Mouse (Mus musculus): ENCODE measurements around the gene Ppp4r3b.

The Ppp4r3b gene

DNA sequence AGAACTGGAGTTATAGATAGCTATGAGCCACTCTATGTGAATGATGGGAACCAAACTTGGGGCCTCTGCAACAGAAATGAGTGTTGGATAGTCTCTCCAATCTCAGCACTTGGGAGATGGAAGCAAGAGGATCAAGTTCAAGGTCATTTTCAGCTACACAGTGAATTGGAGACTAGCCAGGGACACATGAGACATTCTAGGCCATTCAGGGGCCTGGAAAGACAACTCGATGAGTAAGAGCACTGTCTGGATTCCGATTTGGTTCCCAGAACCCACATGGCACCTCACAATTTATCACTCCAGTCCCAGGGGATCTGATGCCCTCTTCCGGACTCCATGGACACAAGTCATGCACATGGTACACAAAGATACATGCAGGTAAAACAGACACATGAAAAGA is 65.9 kb downstream of the Ppp4r3b start:
- DNase-seq, result no peak

DNA sequence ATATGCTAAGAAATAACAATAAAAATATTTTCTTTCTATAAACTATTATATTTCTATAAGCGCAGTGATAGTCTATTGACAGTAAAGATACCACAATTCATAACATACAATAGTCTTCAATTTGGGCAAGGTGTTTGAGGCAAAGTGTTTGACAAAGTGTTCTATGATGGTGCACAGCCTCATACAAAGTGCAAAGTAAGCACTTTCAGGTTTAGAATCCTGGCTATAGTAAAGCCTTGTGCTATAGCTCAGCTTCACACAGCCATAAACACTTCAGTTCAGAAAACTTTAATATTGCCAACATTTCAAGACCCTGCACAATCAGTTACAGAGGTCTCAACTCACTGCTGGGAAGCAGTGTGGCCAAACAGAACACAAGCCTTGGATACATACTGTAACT is 66.7 kb downstream of the Ppp4r3b start:
- no peak for DNase-seq

DNA sequence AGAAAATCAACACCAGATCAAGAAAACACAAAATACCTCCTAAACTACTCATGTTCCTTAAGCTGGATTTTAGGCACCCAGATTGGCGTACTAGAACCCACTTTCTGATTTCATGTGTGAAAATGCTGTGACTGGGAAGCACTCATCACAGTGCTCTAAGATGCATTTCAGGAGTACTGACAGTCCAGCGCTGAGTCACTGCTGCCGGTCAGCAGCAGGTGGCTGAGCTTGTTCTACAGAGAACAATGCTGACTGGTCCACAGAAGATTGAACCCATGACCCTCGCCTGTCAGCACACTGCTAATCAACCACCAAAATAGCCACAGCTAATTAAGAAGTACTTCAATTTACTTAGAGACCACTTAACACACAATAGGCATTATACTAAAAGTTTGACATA is 69.3 kb downstream of the Ppp4r3b start:
- no peak for DNase-seq

- DNase-seq, result no peak
Measured at GRCm38 (mm10) chr11:29245988-29246387, 73.3 kb downstream of the Ppp4r3b start.

DNA sequence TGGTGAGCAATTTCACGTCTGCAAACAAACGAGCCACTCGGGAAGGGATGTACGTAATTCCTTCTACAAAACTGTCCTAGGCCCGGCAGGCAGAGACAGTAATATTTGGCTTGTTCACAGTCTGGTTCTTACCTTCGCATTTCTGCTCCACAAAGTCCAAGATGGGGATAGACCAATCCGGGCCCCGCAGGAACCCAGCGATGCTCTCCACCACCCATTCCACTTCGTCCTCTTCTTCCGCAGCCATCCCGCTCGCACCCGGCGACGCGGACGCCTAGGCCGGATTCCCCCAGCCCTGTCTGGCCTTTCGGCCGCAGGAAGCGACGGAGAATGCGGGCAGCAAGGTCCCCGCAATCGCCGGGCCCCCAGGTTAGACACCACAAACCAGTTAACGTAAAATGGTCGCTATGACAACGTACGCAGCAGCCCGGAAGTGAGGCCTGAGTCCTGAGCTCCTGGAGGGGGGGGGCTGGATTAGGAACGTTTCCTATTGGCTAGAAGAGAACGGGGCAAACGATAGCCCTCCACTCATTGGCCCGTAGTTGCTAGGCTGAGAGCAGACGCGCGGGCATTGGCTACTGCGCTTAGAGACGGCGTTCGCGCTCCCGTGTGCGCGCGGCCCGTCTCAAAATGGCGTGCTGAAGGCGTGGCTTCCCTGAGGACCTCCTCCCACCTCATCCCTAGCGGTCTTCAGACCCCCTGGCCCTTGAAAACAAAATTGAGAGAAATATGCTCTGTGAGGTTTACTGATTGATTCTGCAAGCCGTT is 74.4 kb downstream of the Ppp4r3b start, which contains the start of gene Cfap36:
TSS of gene Cfap36 (minus strand) at position 527 of the 768 bp plus-strand sequence.
- peak; percentile 90 to 96 for DNase-seq

- DNase-seq, result peak in 1 of 2 experiments; percentile 10
Measured at GRCm38 (mm10) chr11:29247725-29248124, 75.0 kb downstream of the Ppp4r3b start.

DNA sequence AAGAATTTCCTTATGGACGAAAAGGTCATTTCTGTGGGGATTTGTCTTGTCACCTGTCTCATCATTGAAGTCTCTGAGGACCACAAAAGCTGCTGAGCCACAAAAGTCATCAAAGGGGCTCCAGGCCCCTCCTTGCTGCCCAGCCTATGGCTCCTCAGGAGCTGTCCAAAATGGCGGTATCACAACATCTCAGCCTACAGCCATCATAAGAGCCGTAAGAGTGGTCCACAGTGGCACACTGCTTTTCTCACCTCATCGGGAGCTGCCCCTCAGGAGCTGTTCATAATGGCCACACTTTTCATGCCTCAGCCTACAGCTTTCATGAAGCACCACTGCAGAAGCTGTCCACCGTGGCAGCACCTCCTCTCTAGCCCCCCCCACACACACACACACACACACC is 75.7 kb downstream of the Ppp4r3b start:
- no peak for DNase-seq

DNA sequence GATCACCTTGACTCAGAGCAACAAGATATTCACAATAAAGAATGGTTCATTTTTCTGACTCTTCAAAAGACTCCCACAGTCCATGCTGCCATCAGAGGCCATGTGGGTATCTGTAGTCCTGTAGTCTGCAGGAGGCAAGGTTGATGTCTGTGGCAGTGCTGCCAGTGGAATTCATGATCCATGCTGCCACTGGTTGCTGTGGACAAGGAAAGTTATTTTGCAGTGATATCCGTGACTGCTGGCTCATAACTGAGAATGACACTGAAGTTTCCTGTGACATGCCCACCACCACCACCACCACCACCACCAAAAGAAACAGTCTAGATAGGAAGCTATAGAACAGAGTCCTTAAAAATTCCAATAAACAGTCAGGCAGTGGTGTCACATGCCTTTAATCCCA is 82.0 kb downstream of the Ppp4r3b start:
- no peak for DNase-seq

DNA sequence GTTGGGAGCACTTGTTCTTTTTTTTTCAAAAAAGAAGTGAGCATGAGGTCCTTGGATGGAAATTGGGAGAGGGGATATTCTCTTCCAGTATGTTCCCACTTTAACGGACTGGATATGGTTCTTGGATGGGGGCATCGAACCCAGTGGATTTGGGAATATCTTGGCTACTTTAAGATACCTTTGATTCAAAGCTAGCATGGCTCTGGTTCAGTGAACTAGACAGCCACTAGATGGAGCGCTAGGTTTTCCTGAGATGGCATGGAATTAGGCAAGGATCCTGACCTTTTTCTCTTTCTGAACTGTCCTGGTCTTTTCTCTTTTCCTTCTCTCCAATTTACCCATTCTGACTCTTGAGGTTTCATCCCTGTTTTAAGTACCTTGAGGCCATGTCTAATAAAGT is 95.1 kb downstream of the Ppp4r3b start:
- peak; percentile 59 for DNase-seq
